ENCODE assay signal across 30 mouse cellular contexts in genomic region chr1:163291925-163292324, GRCm38 (mm10). TPM values are rescaled to one million over a fixed set of nuclear protein-coding genes. Genes with fewer than 3 reads are reported as not detected.
DNase-seq lines count a peak whose midpoint lies in the region; ATAC-seq lines count a peak whose summit lies in the region.
"Had no signal": no experiment of that assay in that cellular context is flagged by ENCODE, and none has a peak within 500 bp of the region (broad histone marks: within the 10 kb centered on the region; RNA-seq: fewer than 3 reads in every experiment).

No protein-coding gene starts in this region.

- ATAC-seq in midbrain, embryonic 11.5 days (ENCODE audit: low FRiP score): no peak
- no peak for ATAC-seq in megakaryocyte, adult 5-6 weeks (ENCODE audit: poor library complexity, severe bottlenecking)
- ATAC-seq: forebrain, postnatal 0 days; hindbrain, embryonic 16.5 days; liver, embryonic 12.5 days; liver, postnatal 0 days; midbrain, embryonic 15.5 days had no signal

- H3K36me3 ChIP-seq in splenic B cell, adult 2 months (ENCODE audit: control insufficient read depth, insufficient read depth, low read length, poor library complexity, severe bottlenecking): no peaks in the 10 kb centered on the region
- H3K36me3 ChIP-seq in midbrain, embryonic 11.5 days (ENCODE audit: control insufficient read depth, insufficient read depth, low read length): no peaks in the 10 kb centered on the region
- H3K36me3 ChIP-seq: heart, embryonic 13.5 days; liver, embryonic 12.5 days; midbrain, embryonic 15.5 days had no signal

- H3K27me3 ChIP-seq in splenic B cell, adult 2 months (ENCODE audit: control insufficient read depth, insufficient read depth, low read length, poor library complexity, severe bottlenecking): no peaks in the 10 kb centered on the region
- H3K27me3 ChIP-seq in midbrain, embryonic 11.5 days (ENCODE audit: control insufficient read depth, insufficient read depth, low read length): no peaks in the 10 kb centered on the region
- H3K27me3 ChIP-seq: embryonic facial prominence, embryonic 12.5 days; heart, embryonic 13.5 days; liver, embryonic 12.5 days; midbrain, embryonic 15.5 days had no signal

- H3K4me1 ChIP-seq in midbrain, embryonic 11.5 days (ENCODE audit: control insufficient read depth, insufficient read depth, low read length): no peaks in the 10 kb centered on the region
- H3K4me1 ChIP-seq: liver, embryonic 12.5 days; midbrain, embryonic 15.5 days had no signal

- no peak overlapping the region for H3K9ac ChIP-seq in midbrain, embryonic 11.5 days (ENCODE audit: low read length)
- H3K9ac ChIP-seq: embryonic facial prominence, embryonic 12.5 days; forebrain, postnatal 0 days; heart, embryonic 13.5 days; liver, embryonic 12.5 days; liver, postnatal 0 days; midbrain, embryonic 15.5 days had no signal

- H3K4me3 ChIP-seq in midbrain, embryonic 11.5 days (ENCODE audit: low read depth, low read length): no peak overlapping the region
- H3K4me3 ChIP-seq: embryonic facial prominence, embryonic 12.5 days; erythroblast, embryonic 14.5 days; heart, adult 2 months; heart, embryonic 13.5 days; liver, embryonic 12.5 days; midbrain, embryonic 15.5 days had no signal

- 88% methylated on average over 2 of the region's 2 CpGs for WGBS in midbrain, embryonic 11.5 days

- intact Hi-C loops in heart, postnatal 25 days (cut with DNase I): no loop called here

- H3K4me2 ChIP-seq in midbrain, embryonic 11.5 days: no peak overlapping the region
- H3K4me2 ChIP-seq: embryonic facial prominence, embryonic 12.5 days; heart, embryonic 13.5 days; liver, embryonic 12.5 days; midbrain, embryonic 15.5 days had no signal

- H3K9me3 ChIP-seq in midbrain, embryonic 11.5 days (ENCODE audit: control insufficient read depth, low read length): no peaks in the 10 kb centered on the region
- H3K9me3 ChIP-seq: embryonic facial prominence, embryonic 12.5 days; heart, embryonic 13.5 days; liver, embryonic 12.5 days; midbrain, embryonic 15.5 days had no signal

- H3K27ac ChIP-seq in midbrain, embryonic 11.5 days (ENCODE audit: low read depth, low read length): no peak overlapping the region
- H3K27ac ChIP-seq: embryonic facial prominence, embryonic 12.5 days; heart, adult 2 months; heart, embryonic 13.5 days; liver, embryonic 12.5 days; midbrain, embryonic 15.5 days had no signal

- peak; percentile 50 for DNase-seq in gastrocnemius, adult 18-20 months (ENCODE audit: low spot score)
- no peak for DNase-seq in gastrocnemius, postnatal 25 days
- DNase-seq in A20 (ENCODE audit: low read depth, low spot score) (peak; percentile 10), adipocyte (ENCODE audit: low spot score) (peak; percentile 33)
- peak; percentile 3 for DNase-seq in splenic B cell, adult 2 months (ENCODE audit: low read depth, low spot score)
- no peak for DNase-seq in midbrain, embryonic 11.5 days (ENCODE audit: low spot score, missing footprints)
- no peak for DNase-seq in heart, postnatal 25 days (ENCODE audit: low spot score)
- DNase-seq: adrenal gland, adult 2 months; adrenal gland, postnatal 36 days; cerebellum, adult 8-10 months; cerebellum, postnatal 25 days; forebrain, postnatal 0 days; gastrocnemius, postnatal 36 days; heart, postnatal 10 days; kidney, adult 18-20 months; kidney, postnatal 4 days; layer of hippocampus, postnatal 36 days; left cerebral cortex, postnatal 4 days; liver, postnatal 0 days; lung, postnatal 36 days; right cerebral cortex, adult 18-20 months had no signal

RNA-seq across cellular contexts. Expression of gene Prrx1, which starts 21.6 kb away (rescaled TPM):
- 10 to 100 TPM; 43.6 to 51.3 TPM for total RNA-seq in gastrocnemius, adult 18-20 months (2021)
- total RNA-seq in gastrocnemius, postnatal 25 days (2021): 10 to 100 TPM; 35.5 to 43.2 TPM
- polyA plus RNA-seq in midbrain, embryonic 11.5 days (2014; fragmentation: Nextera tagmentation; extraction: Ambion mirVana): 14.2 and 16.5 TPM in 2 replicates
- total RNA-seq in heart, postnatal 25 days (2021): 10 to 100 TPM; 32.7 to 35.6 TPM
- total RNA-seq in megakaryocyte, adult 5-6 weeks (2015): 0.09 and 0.16 TPM in 2 replicates
- total RNA-seq in megakaryocyte, adult 5-6 weeks (2017): 0.04 and 0.11 TPM in 2 replicates
- total RNA-seq: MEL had no signal
- polyA plus RNA-seq: erythroblast, embryonic 14.5 days had no signal

Comparison
In these comparisons a context has a peak if more than half of its experiments do, and no peak if none do; other contexts are left out.
1. DNase-seq: peak in gastrocnemius, adult 18-20 months (single experiment), A20 (single experiment), adipocyte (single experiment) and splenic B cell, adult 2 months (single experiment); none in gastrocnemius, postnatal 25 days (single experiment), midbrain, embryonic 11.5 days (single experiment) and heart, postnatal 25 days (single experiment).
2. RNA of gene Prrx1, which starts 21.6 kb away (total RNA-seq): 43.6 to 51.3 TPM in gastrocnemius, adult 18-20 months, 35.5 to 43.2 TPM in gastrocnemius, postnatal 25 days and 32.7 to 35.6 TPM in heart, postnatal 25 days; 0.04 to 0.16 TPM in megakaryocyte, adult 5-6 weeks; every median in the first group is over 10 times any median in the second.